Mouse (Mus musculus) neural tube, embryonic 13.5 days (tissue): ENCODE data around the gene Slf2. TPM values are rescaled to one million over a fixed set of nuclear protein-coding genes. Genes with fewer than 3 reads are reported as not detected.

Source experiments
- ATAC-seq: fragments of 200-750 bp; cut with Nextera tagmentation; 2 replicates; pipeline ENCODE4 v1.8.0; 2017; ENCODE audit warnings: low read depth, mild to moderate bottlenecking, moderate TSS enrichment, moderate library complexity
- H3K27ac ChIP-seq: fragments of 300-500 bp; sonication (generic); replicated peaks from 2 replicates; pipeline ENCODE4 v1.5.1; 2015; ENCODE audit warnings: moderate library complexity, mild to moderate bottlenecking, inconsistent platforms
- H3K27me3 ChIP-seq: fragments of 300-500 bp; sonication (generic); 2 replicates; pipeline ENCODE4 v1.6.1; 2015; ENCODE audit warnings: mild to moderate bottlenecking, inconsistent platforms
- H3K36me3 ChIP-seq: fragments of 300-500 bp; sonication (generic); 2 replicates; pipeline ENCODE4 v1.6.1; 2015; ENCODE audit warnings: mild to moderate bottlenecking, inconsistent platforms
- H3K4me1 ChIP-seq: fragments of 300-500 bp; sonication (generic); replicated peaks from 2 replicates; pipeline ENCODE4 v1.6.1; 2015; ENCODE audit warnings: inconsistent platforms
- H3K4me2 ChIP-seq: fragments of 300-500 bp; sonication (generic); 2 replicates; pipeline ENCODE4 v1.6.1; 2015; ENCODE audit warnings: inconsistent platforms, mild to moderate bottlenecking, moderate library complexity
- H3K4me3 ChIP-seq: fragments of 300-500 bp; sonication (generic); 2 replicates; pipeline ENCODE4 v1.5.1; 2015; ENCODE audit warnings: mild to moderate bottlenecking, inconsistent platforms
- H3K9ac ChIP-seq: fragments of 300-500 bp; sonication (generic); 2 replicates; pipeline ENCODE4 v1.6.1; 2015; ENCODE audit warnings: moderate library complexity, mild to moderate bottlenecking, inconsistent platforms
- H3K9me3 ChIP-seq: fragments of 300-500 bp; sonication (generic); 2 replicates; pipeline ENCODE4 v1.6.1; 2016; ENCODE audit warnings: inconsistent platforms
- WGBS: fragments of 180-500 bp; shearing (Covaris S2); methylation state at CpG from one replicate; pipeline ENCODE4 v1.1.7; 2015; 5-methylcytosine and 5-hydroxymethylcytosine counted together
- polyA plus RNA-seq: library from polyadenylated mRNA; unstranded; fragments of >200 nt; fragmentation: Nextera tagmentation; extraction: Ambion mirVana; gene quantifications from 2 replicates; pipeline ENCODE4 v1.2.1, GENCODE M21; 2015

Gene Slf2
- polyA plus RNA-seq, 1 experiment from 2014 or later, result 25.2 TPM

DNA sequence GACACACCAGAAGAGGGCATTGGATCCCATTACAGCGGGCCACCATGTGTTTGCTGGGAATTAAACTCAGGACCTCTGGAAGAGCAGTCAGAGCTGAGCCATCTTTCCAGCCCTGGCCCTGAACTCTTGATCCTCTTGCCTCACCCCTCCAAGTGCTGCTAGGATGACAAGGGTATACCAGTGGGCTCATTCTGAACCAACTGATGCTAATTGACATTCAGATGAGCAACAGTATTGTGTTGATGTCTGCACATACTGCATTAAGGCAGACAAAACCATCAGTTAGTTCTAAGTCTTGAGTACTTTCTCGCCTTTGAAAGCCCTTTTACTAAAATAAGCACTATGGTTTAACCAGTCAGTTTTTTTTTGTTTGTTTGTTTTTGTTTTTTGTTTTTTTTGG is 28.7 kb downstream of the Slf2 start:
- no peak overlapping the region for H3K4me3 ChIP-seq
- no peaks in the 10 kb centered on the region for H3K27me3 ChIP-seq
- no peak overlapping the region for H3K27ac ChIP-seq
- no peak overlapping the region for H3K4me2 ChIP-seq
- no peak overlapping the region for H3K9ac ChIP-seq
- no peaks in the 10 kb centered on the region for H3K4me1 ChIP-seq
- ATAC-seq, result no peak
- H3K36me3 ChIP-seq, result peaks cover 83% of the 10 kb centered on the region
- 94% methylated on average over 2 of the region's 2 CpGs for WGBS
- no peaks in the 10 kb centered on the region for H3K9me3 ChIP-seq

DNA sequence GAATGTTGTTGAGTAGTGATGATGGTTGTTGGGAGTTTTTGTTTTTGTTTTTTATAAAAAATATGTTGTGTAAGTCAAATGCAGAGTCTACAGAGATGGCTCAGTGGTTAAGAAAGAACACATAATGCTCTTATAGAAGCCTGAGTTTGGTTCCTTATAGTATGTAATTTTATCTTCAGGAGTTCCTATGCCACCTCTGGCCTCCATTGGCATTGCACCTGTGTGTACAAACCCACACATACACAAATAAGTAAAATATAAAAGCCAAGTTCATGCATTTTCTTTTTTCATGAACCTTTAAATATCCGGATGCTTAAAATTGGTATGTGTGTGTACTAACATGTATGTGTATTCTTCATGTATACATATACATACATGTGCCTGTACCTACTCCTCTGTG is 35.0 kb downstream of the Slf2 start:
- 97% methylated on average over 1 of the region's 1 CpGs for WGBS
- no peak for ATAC-seq
- no peaks in the 10 kb centered on the region for H3K4me1 ChIP-seq
- no peak overlapping the region for H3K9ac ChIP-seq
- no peaks in the 10 kb centered on the region for H3K9me3 ChIP-seq
- H3K4me3 ChIP-seq, result no peak overlapping the region
- peaks cover 82% of the 10 kb centered on the region for H3K36me3 ChIP-seq
- no peak overlapping the region for H3K4me2 ChIP-seq
- no peaks in the 10 kb centered on the region for H3K27me3 ChIP-seq
- H3K27ac ChIP-seq, result no peak overlapping the region

DNA sequence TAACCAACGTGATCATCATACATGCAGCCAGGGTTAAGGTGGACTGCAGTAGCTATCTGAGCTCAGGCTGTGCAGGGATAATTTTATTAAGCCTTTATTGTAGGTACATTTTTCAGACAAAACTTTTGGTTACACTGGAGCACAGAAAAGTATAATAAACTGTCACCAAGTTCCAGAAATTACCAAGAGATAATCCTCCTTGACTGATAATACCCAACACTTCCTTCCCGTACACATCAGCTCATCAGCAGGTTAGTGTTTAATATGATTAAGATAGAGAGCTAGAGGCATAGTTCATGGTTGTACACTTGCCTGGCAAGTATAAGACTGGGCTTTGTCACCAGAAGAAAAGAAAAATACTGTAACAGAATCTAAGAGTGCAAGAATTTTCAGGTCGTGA is 37.4 kb downstream of the Slf2 start:
- Histone ChIP-seq H3K4me1 (no peaks in the 10 kb centered on the region), H3K36me3 (peaks cover 87% of the 10 kb centered on the region), H3K9ac (no peak overlapping the region), H3K27me3 (no peaks in the 10 kb centered on the region), H3K27ac (no peak overlapping the region), H3K9me3 (no peaks in the 10 kb centered on the region), H3K4me2 (no peak overlapping the region), H3K4me3 (no peak overlapping the region)
- WGBS, result 91% methylated on average over 3 of the region's 3 CpGs
- no peak for ATAC-seq

GRCm38 (mm10) chr19:44976636-44977035 is 45.7 kb downstream of the Slf2 start:
- Histone ChIP-seq H3K9ac (no peak overlapping the region), H3K27me3 (no peaks in the 10 kb centered on the region), H3K4me3 (no peak overlapping the region), H3K9me3 (no peaks in the 10 kb centered on the region), H3K4me2 (no peak overlapping the region), H3K36me3 (peaks cover 93% of the 10 kb centered on the region), H3K27ac (no peak overlapping the region), H3K4me1 (no peaks in the 10 kb centered on the region)
- WGBS, result 72% methylated on average over 6 of the region's 6 CpGs
- no peak for ATAC-seq

- no peak overlapping the region for H3K4me2 ChIP-seq
- H3K27ac ChIP-seq, result no peak overlapping the region
- ATAC-seq, result no peak
- peaks cover 91% of the 10 kb centered on the region for H3K36me3 ChIP-seq
- no peaks in the 10 kb centered on the region for H3K4me1 ChIP-seq
- WGBS, result 84% methylated on average over 6 of the region's 6 CpGs
- no peaks in the 10 kb centered on the region for H3K9me3 ChIP-seq
- no peaks in the 10 kb centered on the region for H3K27me3 ChIP-seq
- no peak overlapping the region for H3K4me3 ChIP-seq
- no peak overlapping the region for H3K9ac ChIP-seq
Measured at GRCm38 (mm10) chr19:44977148-44977547, 46.2 kb downstream of the Slf2 start.

GRCm38 (mm10) chr19:44980787-44981186 is 49.8 kb downstream of the Slf2 start:
- no peak overlapping the region for H3K4me3 ChIP-seq
- H3K4me2 ChIP-seq, result no peak overlapping the region
- no peak overlapping the region for H3K27ac ChIP-seq
- peaks cover 58% of the 10 kb centered on the region for H3K36me3 ChIP-seq
- no peak overlapping the region for H3K9ac ChIP-seq
- no peaks in the 10 kb centered on the region for H3K27me3 ChIP-seq
- ATAC-seq, result no peak
- no peaks in the 10 kb centered on the region for H3K9me3 ChIP-seq
- no peaks in the 10 kb centered on the region for H3K4me1 ChIP-seq
- 79% methylated on average over 2 of the region's 2 CpGs for WGBS

GRCm38 (mm10) chr19:44982477-44983115 is 51.6 kb downstream of the Slf2 start:
- Histone ChIP-seq H3K9ac (no peak overlapping the region), H3K36me3 (peaks cover 40% of the 10 kb centered on the region), H3K4me1 (no peaks in the 10 kb centered on the region), H3K9me3 (no peaks in the 10 kb centered on the region), H3K27ac (no peak overlapping the region), H3K27me3 (no peaks in the 10 kb centered on the region), H3K4me2 (no peak overlapping the region), H3K4me3 (no peak overlapping the region)
- no peak for ATAC-seq
- WGBS, result 86% methylated on average over 7 of the region's 7 CpGs

DNA sequence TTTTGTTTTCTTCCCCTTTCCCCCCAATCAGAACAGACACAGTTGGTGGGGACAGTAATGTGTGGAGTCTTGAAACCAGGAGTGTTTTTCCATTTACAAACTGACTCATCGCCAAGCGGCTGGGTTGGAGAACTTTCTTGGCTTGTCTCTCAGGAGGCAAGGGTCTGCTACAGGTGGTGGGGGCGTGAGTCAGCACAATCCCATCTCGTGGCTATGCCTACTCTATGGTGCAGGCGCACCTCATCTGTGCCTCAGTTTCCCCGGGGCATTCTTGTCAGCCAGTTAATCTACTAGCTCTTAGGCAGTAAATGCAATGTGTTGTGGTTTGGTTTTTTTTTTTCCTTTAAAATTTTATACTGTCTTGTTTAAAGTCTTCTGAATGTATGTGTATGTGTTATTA is 52.4 kb downstream of the Slf2 start:
- Histone ChIP-seq H3K4me2 (no peak overlapping the region), H3K9me3 (no peaks in the 10 kb centered on the region), H3K36me3 (peaks cover 32% of the 10 kb centered on the region), H3K27ac (no peak overlapping the region), H3K27me3 (no peaks in the 10 kb centered on the region), H3K9ac (no peak overlapping the region), H3K4me1 (peaks cover 3% of the 10 kb centered on the region), H3K4me3 (no peak overlapping the region)
- 92% methylated on average over 6 of the region's 6 CpGs for WGBS
- ATAC-seq, result no peak

DNA sequence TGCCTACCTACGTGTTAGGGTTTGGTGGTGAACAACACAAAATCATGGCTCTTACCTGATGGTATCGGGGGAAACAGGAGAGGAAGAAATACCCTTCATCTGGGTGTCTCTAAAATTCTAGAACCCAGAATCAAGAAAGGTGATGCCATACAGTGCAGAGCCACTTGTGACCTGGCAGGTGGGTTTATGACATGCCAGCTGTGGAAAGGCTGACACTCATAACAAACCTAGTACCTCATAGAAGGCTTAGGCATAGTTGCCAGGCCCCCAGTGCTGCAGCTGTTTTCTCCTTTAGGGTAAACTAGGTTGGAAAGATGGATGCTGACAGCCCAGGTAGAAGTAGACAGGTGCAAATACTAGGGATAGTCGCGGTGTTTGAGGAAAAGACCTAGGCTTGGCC is 53.5 kb downstream of the Slf2 start:
- Histone ChIP-seq H3K9me3 (no peaks in the 10 kb centered on the region), H3K4me3 (no peak overlapping the region), H3K4me1 (peaks cover 8% of the 10 kb centered on the region), H3K27me3 (no peaks in the 10 kb centered on the region), H3K4me2 (no peak overlapping the region), H3K36me3 (peaks cover 24% of the 10 kb centered on the region), H3K9ac (no peak overlapping the region), H3K27ac (no peak overlapping the region)
- ATAC-seq, result no peak
- 92% methylated on average over 4 of the region's 4 CpGs for WGBS

DNA sequence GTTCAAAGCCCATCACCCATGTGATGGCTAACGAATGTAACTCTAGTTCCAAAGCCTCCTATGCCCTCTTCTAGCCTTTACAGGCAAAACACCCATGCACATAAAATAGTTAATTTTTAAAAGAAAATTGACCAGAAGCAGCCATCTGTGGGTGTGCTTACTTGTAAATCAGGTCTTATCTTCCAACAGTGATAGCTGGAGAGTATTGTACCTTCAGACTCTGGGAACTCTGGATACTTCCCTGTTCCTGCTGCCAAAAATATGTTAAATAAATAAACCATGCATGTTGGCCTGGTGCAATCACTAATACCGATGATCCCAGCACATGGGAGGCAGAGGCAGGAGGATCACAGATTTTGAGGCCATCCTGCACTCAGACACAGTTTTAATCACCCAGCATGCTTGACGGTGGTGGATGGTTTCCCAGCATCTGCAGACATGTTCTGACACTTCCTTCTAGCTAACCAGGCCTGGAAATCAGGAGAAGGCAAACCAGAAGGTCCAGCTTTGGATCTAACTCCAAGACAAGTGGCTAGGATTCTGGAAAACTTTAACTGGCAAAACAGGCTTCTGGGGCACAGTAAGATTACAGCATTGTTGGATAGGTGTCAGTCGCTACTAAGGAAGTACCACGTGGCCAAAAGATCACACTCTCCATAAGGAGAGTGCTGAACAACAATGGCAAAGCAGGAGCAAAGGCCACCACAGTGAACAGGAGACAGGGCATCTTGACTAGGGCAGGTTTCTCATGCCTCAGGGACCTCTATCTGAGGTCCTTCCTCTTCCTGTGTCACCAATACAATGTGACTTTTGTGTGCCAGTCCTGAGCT is 54.4 kb downstream of the Slf2 start:
- H3K9me3 ChIP-seq, result no peaks in the 10 kb centered on the region
- WGBS, result 71% methylated on average over 5 of the region's 5 CpGs

GRCm38 (mm10) chr19:44987004-44987403 is 56.1 kb downstream of the Slf2 start:
- Histone ChIP-seq H3K9ac (0 out of 2 replicates have a peak overlapping the region, but pooled peaks have one; percentile 26), H3K4me1 (peaks cover 33% of the 10 kb centered on the region), H3K4me2 (no peak overlapping the region), H3K36me3 (peaks cover 4% of the 10 kb centered on the region; the same call in 1 of the 2 replicates), H3K9me3 (no peaks in the 10 kb centered on the region), H3K27me3 (no peaks in the 10 kb centered on the region), H3K4me3 (no peak overlapping the region), H3K27ac (no peak overlapping the region)
- ATAC-seq, result no peak
- WGBS, result 63% methylated on average over 6 of the region's 6 CpGs

More for the DNA sequence above, 54.4 kb downstream of the Slf2 start:
- no peak overlapping the region for H3K4me2 ChIP-seq
- H3K4me3 ChIP-seq, result no peak overlapping the region
- H3K4me1 ChIP-seq, result peaks cover 16% of the 10 kb centered on the region
- ATAC-seq, result no peak
- H3K27me3 ChIP-seq, result no peaks in the 10 kb centered on the region
- H3K36me3 ChIP-seq, result peaks cover 16% of the 10 kb centered on the region
- H3K27ac ChIP-seq, result no peak overlapping the region
- H3K9ac ChIP-seq, result no peak overlapping the region

GRCm38 (mm10) chr19:44987851-44988250 is 56.9 kb downstream of the Slf2 start:
- Histone ChIP-seq H3K36me3 (peaks cover 10% of the 10 kb centered on the region), H3K27ac (no peak overlapping the region), H3K4me3 (no peak overlapping the region), H3K4me2 (no peak overlapping the region), H3K4me1 (peaks cover 41% of the 10 kb centered on the region), H3K27me3 (no peaks in the 10 kb centered on the region), H3K9ac (no peak overlapping the region; the same call in 1 of the 2 replicates), H3K9me3 (no peaks in the 10 kb centered on the region)
- 70% methylated on average over 6 of the region's 6 CpGs for WGBS
- no peak for ATAC-seq
